Mouse (Mus musculus) R1 (cell line): Measurements from ENCODE around the gene Pgap1.

Source experiments
- DNase-seq: peaks from one replicate; pipeline ENCODE4 v3.0.0-alpha.2; 2018; ENCODE audit warnings: low read depth, low spot score

The Pgap1 gene

DNA sequence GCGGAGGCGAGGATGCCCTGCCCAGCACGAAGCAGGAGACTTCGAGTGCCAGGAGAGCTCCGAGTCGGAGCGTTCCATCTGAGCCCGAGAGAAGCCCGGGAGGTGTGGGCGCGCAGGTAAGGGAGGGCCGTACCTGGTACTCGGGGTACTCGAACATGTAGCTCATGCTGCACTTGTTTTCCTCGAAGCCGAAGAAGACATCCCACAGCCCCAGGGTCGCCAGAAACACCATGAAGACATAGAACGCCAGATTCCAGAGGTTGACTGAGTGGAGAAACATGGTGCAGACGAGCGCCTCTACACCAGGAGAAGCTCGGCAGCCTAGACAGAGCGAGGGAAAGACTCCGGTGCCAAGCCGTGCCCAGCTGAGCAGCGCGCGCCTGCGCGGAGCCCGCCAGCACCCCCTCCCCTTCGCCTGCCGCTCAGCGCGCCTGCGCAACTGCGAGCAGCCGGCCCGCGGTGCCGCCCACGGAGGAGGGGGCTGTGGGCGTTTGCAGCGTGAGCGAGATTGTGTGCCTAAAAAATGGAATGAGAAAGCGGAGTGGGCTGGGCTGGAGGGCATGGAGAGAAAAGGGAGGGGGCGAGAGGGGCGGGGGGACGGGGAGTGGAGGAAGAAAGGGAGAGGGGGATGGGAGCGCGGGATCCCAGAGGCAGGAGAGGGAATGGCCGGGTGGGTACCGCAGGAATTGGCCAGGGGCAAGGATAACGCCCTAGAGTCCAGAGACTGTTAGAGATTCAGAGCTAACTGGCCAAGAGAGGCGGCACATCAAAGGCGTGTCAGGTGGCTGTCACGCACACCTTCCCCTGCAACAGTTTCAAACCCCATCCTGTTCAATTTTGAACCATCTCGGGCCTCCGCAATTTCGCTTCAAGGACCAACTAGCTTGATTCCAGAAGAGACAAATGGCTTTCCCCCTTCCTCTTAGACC, at the start of gene Pgap1:
TSS of gene Pgap1 (minus strand) at position 384 of the 929 bp plus-strand sequence.
- DNase-seq, result peak; percentile 94

GRCm38 (mm10) chr1:54606936-54607335, 49.5 kb upstream of the Pgap1 start:
- peak; percentile 94 for DNase-seq

- no peak for DNase-seq
Observed at GRCm38 (mm10) chr1:54601692-54602091, 44.2 kb upstream of the Pgap1 start.

DNA sequence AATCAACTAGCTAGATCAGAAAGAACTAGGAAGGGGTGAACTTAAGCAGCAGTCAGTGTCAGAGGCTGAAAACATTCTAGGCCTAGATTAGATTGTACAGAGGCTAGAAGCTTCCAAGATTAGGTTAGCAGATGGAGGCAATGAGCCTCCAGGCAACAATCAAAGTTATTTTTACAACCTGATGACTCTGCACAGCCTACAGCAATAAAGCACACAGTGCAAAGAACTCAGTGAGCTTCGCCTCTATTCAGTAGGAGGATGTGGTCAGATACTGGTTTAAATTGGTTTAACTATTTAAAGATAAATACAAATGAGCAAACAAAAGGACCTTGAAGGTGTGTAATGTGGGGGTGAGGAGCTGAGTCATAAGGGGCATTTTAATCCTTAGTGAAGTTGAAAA, 42.8 kb upstream of the Pgap1 start:
- no peak for DNase-seq

DNA sequence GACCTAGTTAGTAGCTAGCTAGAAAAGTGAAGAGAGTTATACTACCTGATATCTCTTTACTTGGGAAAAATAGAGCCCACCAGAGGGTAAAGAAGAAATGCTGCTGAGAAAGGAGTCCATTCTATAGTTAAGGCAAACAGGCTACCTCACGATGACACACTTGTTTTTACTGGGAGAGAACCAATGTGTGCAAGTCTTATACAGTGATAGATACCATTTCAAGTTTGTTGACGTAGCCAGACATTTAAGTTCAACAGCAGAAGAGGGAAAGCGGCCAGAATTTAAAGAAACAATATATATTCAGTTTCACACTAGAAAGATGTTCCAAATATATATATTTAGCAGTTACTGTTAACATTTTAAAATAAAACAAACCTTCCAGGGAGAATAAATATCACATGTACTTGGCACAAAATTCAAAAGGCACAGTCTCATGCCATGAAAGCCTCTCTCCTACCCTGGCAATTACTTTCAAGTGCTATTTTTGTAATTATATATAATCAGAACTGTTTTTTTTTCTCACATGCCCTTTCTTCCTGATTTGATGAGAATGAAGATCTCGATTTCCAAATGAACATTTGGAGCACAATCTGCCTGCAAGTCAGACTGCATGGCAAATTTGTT, 40.2 kb upstream of the Pgap1 start:
- no peak for DNase-seq

- DNase-seq, result no peak
Observed at GRCm38 (mm10) chr1:54596151-54596550, 38.7 kb upstream of the Pgap1 start.

- DNase-seq, result no peak
Observed at GRCm38 (mm10) chr1:54587076-54587475, 29.6 kb upstream of the Pgap1 start.

DNA sequence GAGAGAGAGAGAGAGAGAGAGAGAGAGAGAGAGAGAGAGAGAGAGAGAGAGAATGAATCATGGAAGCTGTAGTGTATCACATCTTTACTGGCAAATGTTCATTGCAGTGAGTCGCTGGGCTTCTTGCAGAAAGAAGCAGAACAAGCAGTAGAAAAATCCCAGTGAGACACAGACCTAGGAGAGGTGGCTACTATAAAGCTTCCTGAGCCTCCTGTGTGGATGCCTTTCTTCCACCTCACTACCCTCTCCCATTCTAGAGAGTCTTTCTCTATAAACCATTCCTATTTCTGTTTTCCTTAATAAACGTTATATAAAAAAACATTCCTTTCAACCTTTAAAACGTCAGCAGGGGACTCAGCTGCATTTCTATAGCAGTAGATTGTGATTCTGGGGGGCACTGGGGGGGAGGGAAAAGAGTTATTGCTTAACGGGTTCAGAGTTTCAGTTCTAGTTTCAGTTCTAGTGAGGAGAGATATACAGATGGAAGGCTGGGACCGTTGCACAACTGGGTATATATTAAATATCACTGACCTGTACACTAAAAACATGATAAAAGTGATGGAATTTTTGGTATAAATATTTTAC, 28.6 kb upstream of the Pgap1 start:
- no peak for DNase-seq

- peak; percentile 96 for DNase-seq
Observed at GRCm38 (mm10) chr1:54585278-54585846, 27.9 kb upstream of the Pgap1 start.

DNA sequence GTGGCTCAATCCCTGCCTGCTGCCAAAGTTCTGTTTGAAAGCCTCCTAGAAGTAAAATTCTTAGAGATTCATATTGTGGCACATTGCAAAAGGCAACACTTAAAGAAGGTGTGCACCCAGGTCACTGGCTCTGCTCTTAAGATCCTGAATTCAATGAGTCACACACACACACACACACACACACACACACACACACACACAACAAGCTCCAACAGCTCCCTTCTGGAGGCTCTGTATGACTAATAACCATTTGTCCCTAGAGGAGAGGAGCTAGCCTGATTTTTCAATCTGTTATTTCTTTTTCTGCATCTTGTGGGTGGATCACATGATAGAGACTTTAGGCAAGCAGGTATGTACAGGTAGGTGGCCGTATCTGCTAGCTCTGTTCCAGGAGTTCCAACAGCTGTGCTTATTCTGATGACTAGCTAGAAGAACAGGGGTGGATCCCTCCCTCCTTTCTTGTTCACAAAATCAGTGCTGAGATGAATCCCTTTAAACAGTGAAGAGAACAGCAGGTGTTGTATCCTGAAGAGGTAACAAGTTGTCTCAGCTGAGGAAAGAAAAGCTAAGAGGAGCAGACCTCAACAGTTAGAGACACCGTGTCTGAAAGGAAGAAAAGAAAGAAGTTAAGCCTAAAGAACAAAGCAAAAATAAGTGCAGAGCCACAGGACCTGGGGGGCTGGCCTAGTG, 27.2 kb upstream of the Pgap1 start:
- DNase-seq, result no peak

DNA sequence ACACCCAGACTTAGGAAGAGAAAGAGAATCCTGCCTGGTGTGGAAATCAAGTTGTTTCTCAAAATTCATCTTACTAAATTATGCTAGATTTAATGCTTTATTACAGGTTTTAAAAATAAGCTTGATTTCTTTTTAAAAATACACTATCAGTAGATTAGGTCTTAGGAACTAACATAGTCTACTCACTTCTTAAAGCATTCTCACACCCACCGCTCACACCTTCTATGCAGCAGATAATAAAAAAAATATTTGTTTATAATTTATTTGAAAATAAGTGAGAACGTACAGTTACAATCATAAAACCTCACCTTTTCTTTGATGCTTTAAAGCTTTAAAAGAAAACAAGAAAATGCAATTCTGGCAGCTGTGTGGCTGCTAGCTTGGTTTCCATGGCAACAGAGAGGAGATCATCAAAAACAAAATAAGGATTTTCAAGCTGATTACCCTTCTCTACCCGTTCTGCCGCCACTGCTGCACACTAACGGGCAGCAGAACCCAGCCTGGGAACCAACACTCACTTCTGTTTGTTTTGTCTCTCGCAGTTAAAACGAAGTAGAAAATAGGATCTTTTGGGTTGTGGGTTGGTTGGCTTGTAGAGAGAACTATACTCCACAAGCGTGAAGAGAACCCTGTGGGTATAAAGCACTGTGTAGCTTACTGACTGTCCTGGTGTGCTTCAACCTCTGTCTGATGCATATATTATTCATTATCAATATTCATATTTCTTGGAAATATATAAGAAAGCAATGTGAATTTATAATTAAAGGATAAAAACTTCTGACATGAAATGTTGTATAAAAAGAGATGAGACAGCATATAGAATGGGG, 21.1 kb upstream of the Pgap1 start:
- DNase-seq, result peak; percentile 28

GRCm38 (mm10) chr1:54569102-54569501, 11.6 kb upstream of the Pgap1 start:
- DNase-seq, result no peak

GRCm38 (mm10) chr1:54563923-54564322, 6.4 kb upstream of the Pgap1 start:
- DNase-seq, result no peak

DNA sequence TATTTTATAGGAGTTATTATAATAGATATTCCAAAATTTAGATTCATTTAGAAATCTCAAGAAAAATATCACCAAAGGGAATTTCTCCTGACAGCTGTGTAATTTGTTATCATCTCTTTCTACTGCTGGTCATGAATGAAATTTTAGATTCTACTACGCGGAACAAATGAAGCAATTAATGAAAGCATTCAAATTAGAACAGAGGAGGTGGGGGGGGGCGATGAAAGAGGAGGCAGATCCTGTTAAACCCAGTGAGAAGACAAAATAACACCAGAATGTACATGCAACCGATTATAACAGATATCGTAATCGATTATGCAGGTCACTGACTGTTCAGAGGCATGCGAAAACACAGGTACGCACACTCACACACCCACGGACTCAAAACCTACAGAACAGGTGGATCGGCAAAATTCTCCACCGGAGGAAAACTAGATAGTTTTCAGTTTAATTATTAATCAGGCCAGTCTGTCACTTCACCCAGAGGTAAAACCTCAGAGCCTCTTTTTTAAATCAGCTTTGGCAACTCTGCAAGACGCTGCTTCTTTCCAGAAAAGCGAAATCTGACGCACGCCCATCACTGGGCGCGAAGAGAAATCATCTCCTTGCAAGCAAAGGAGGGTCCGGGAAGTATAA, 780 bp downstream of the Pgap1 start:
- DNase-seq, result no peak

DNA sequence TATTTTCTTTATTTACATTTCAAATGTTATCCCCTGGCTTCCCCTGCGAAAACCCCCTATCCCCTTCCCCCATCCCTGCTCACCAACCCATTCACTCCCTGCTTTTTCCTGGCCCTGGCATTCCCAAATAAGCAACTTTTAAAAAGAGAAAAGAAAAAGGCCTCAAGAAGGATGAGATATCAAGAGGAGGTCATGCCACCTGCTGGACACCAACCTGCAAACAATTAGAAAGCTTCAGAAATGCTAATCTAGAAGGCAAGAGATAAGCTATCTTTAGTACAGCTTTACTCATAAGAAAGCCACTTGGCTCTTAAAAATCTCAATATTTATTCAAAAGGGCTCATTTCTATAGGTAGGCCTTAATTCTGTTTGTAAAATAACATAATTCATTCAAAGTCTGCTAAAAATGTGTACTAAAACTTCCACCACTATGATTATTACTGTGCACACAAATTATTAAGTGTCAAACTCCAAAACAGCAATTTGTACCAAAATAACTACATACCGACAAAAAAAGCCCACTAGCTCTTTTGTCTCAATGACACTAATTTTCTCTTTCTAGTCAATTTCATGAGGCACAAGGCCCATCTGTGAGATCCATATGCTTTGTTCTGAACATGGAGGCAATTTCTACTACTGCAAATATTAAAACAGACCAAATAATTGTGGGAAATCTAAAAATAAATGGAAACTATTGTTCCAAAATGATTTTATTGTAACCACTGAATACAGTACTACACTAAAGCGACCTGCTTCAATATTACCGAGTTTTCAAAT, 1.9 kb downstream of the Pgap1 start:
- DNase-seq, result no peak

DNA sequence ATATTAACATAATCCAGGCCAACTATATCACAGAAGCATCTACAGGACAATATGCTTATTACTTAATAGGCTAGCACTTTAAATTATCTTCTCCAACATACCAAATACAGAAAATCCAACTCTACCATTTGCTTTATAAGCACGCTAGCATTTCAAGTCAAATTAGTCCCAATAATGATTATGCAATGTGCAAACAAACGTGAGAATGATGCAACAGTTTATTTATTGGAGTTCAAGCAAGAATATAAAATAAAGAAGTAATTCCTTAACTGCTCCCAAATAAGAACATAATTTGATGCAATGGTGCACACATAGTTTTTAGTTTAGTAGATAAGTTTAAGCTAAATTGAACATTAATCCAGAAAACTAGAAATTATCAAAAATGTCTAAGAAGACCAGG, 4.9 kb downstream of the Pgap1 start:
- DNase-seq, result no peak

- no peak for DNase-seq
Observed at GRCm38 (mm10) chr1:54545200-54545599, 12.3 kb downstream of the Pgap1 start.

DNA sequence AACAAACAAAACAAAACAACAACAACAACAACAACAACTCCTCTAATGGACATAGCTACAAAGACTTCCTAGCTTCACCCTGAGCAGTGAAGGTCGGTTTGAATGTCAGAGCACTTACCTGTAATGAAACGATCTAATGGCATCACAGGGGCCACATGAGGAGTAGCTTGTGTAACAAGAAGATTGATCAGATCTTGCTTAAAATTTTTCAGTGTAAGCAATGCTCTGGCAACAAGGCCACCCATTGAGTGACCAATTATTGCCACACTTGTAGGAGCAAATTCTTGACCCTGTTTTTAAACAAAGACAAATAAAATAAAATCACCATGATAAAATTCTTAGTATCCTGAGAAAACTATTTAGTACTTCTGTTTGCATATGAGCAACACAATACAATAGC, 14.6 kb downstream of the Pgap1 start:
- no peak for DNase-seq

- DNase-seq, result no peak
Observed at GRCm38 (mm10) chr1:54531170-54531569, 26.3 kb downstream of the Pgap1 start.

- DNase-seq, result no peak
Observed at GRCm38 (mm10) chr1:54523717-54524116, 33.8 kb downstream of the Pgap1 start.
